Mouse (Mus musculus) embryonic facial prominence, embryonic 10.5 days (tissue): ENCODE results near the gene Gm29427. TPM values are rescaled to one million over a fixed set of nuclear protein-coding genes. Genes with fewer than 3 reads are reported as not detected.

Source experiments
- polyA plus RNA-seq: library from polyadenylated mRNA; unstranded; fragments of >200 nt; fragmentation: Nextera tagmentation; extraction: Ambion mirVana; gene quantifications from 2 replicates; pipeline ENCODE4 v1.2.1, GENCODE M21; 2016

Gm29427 gene
- polyA plus RNA-seq, 1 experiment from 2014 or later = not detected

Other genes with a start within 250 kb of the Gm29427 start
- gene Zp3r, start 86.2 kb downstream of the Gm29427 start, polyA plus RNA-seq = not detected in 2 replicates
- not detected in 2 replicates for gene C4bp, start 54.2 kb downstream of the Gm29427 start, polyA plus RNA-seq
- 9.2 and 10.6 TPM in 2 replicates for gene Yod1, start 1.5 kb upstream of the Gm29427 start, polyA plus RNA-seq
- 4.2 and 4.6 TPM in 2 replicates for gene Pfkfb2, start 13.5 kb upstream of the Gm29427 start, polyA plus RNA-seq
- gene AA986860, start 16.2 kb upstream of the Gm29427 start, polyA plus RNA-seq = 0.47 and 0.72 TPM in 2 replicates
- gene Fcamr, start 85.1 kb upstream of the Gm29427 start, polyA plus RNA-seq = not detected in 2 replicates
- gene Pigr, start 110.9 kb upstream of the Gm29427 start, polyA plus RNA-seq = not detected in 2 replicates
- not detected in 2 replicates for gene Fcmr, start 149.9 kb upstream of the Gm29427 start, polyA plus RNA-seq
- gene Il24, start 171.7 kb upstream of the Gm29427 start, polyA plus RNA-seq = not detected in 2 replicates
- gene Il20, start 195.7 kb upstream of the Gm29427 start, polyA plus RNA-seq = not detected in 2 replicates
- 0.21 and 0.39 TPM in 2 replicates for gene Il19, start 224.3 kb upstream of the Gm29427 start, polyA plus RNA-seq